Mouse (Mus musculus) testis, adult 2 months (tissue): ENCODE measurements around the gene Ltf. TPM values are rescaled to one million over a fixed set of nuclear protein-coding genes. Genes with fewer than 3 reads are reported as not detected.

Experiments
- H3K27ac ChIP-seq: fragments of 200-500 bp; 2 replicates; pipeline ENCODE4 v1.5.1; 2012; ENCODE audit warnings: low read depth, low read length; ENCODE audit not compliant: control insufficient read depth, insufficient read depth
- H3K27me3 ChIP-seq: fragments of 200-500 bp; 2 replicates; pipeline ENCODE4 v1.6.1; 2012; ENCODE audit warnings: mild to moderate bottlenecking, low read length, moderate library complexity; ENCODE audit not compliant: control insufficient read depth, insufficient read depth
- H3K36me3 ChIP-seq: fragments of 200-500 bp; 2 replicates; pipeline ENCODE4 v1.6.1; 2012; ENCODE audit warnings: mild to moderate bottlenecking, low read length; ENCODE audit not compliant: control insufficient read depth, insufficient read depth
- H3K4me1 ChIP-seq: fragments of 200-500 bp; 2 replicates; pipeline ENCODE4 v1.6.1; 2012; ENCODE audit warnings: low read length; ENCODE audit not compliant: control insufficient read depth, insufficient read depth
- H3K4me3 ChIP-seq: fragments of 200-500 bp; 2 replicates; pipeline ENCODE4 v1.5.1; 2012; ENCODE audit warnings: low read depth, mild to moderate bottlenecking, low read length, moderate library complexity, mixed read lengths; ENCODE audit not compliant: control insufficient read depth
- CTCF ChIP-seq: fragments of 200-500 bp; IDR thresholded peaks from 2 replicates; pipeline ENCODE4 v1.5.1; 2012; ENCODE audit warnings: low read depth, mild to moderate bottlenecking, inconsistent platforms, low read length, moderate library complexity; ENCODE audit not compliant: control insufficient read depth, insufficient read depth, insufficient replicate concordance
- POLR2A ChIP-seq: fragments of 200-500 bp; IDR thresholded peaks from 2 replicates; pipeline ENCODE4 v1.6.1; 2012; ENCODE audit warnings: low read depth, mild to moderate bottlenecking, inconsistent platforms, low read length, moderate library complexity; ENCODE audit not compliant: control insufficient read depth
- polyA plus RNA-seq: library from polyadenylated mRNA; depleted of rRNA; stranded (reverse); fragments of >200 nt; gene quantifications from 2 replicates; pipeline ENCODE4 v1.2.3, GENCODE M21; 2012

Gene Ltf
- polyA plus RNA-seq, 1 experiment = not detected

DNA sequence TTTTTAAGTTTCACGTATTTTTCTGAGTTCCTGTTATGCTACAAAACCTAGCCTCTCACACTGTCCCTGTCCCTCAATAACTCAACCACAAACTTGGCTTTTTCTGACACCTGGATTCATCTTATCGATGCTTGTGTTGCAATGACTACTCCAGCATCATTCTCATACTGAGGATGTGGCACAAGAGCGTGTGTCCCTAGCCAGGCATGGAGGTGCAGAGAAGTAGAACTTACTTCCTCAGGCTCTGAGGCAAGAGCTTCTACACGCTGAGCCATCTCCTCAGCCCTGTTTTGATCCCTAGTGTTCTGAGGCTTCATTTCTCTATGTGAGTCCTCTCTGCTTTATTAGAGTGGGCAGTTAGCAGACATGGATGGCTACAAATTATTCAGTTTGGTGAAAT, 14.6 kb downstream of the Ltf start:
- Histone ChIP-seq H3K4me1 (no peaks in the 10 kb centered on the region), H3K27me3 (no peaks in the 10 kb centered on the region), H3K27ac (no peak overlapping the region), H3K4me3 (no peak overlapping the region), H3K36me3 (no peaks in the 10 kb centered on the region)
- TF ChIP-seq CTCF (no peak), POLR2A (no peak)

GRCm38 (mm10) chr9:111039966-111040365, 20.9 kb downstream of the Ltf start:
- Histone ChIP-seq H3K36me3 (no peaks in the 10 kb centered on the region), H3K27ac (no peak overlapping the region), H3K27me3 (no peaks in the 10 kb centered on the region), H3K4me3 (no peak overlapping the region), H3K4me1 (no peaks in the 10 kb centered on the region)
- TF ChIP-seq POLR2A (no peak), CTCF (no peak)

DNA sequence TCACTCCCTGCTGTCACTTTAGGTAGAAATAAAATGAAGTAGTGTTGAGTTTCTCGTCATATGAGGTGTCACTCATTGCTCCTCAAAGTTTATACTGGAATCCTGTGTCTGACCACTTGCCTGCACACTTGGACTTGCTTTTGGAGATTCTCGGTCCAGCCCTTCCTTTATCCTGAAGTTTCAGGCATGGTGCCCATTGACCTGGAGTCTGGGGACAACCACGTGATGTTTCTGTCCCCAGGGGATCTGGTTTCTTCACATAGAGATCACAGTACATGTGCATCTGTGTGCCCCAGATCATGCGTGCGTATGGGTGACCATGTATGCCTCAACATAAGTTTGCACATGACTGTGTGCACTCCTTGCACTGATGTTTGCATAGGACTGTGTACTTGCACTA, 23.2 kb downstream of the Ltf start:
- TF ChIP-seq CTCF = no peak
- TF ChIP-seq POLR2A = no peak
- no peaks in the 10 kb centered on the region for H3K36me3 ChIP-seq
- no peaks in the 10 kb centered on the region for H3K27me3 ChIP-seq
- no peak overlapping the region for H3K4me3 ChIP-seq
- H3K4me1 ChIP-seq = no peaks in the 10 kb centered on the region
- no peak overlapping the region for H3K27ac ChIP-seq

DNA sequence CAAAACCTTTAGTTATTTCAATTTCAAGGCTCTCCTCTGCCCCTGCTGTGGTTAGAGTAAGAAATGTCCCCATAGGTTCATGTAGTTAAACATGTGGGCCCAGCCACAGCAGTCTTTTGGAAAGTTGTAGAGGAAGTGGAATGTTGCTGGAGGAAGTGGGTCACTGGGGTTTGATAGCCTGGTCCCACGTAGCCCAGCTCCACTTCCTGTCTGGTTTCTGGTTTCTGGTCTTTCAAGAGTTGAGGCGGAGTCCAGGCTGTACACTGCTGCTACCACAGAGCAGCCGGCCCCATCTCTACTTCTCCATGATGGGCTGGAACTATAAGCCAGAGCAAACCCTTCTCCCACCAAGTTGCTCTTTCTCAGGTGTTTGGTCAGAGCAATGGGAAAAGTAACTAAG, 27.2 kb downstream of the Ltf start:
- Histone ChIP-seq H3K4me1 (no peaks in the 10 kb centered on the region), H3K27ac (no peak overlapping the region), H3K36me3 (no peaks in the 10 kb centered on the region), H3K4me3 (no peak overlapping the region), H3K27me3 (no peaks in the 10 kb centered on the region)
- TF ChIP-seq POLR2A = no peak
- no peak for TF ChIP-seq CTCF

DNA sequence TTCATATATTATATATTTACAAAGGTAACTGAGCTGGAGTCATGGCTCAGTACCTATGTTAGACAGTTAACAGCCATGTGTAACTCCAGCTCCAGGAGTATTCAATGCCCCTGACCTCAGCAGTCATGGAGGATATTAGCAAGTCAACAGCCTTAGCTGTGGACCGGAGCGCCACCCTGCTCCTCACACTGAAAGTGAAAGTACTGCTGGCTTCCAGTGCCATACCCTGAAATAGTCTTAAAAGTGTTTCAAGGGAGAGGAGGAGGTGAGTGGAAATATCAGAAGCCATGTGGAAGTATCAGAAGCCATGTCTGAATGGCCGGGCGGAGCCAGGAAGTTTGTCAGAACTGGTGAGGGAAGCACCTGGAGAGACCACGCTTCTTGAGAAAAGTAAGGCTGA, 28.2 kb downstream of the Ltf start:
- H3K4me3 ChIP-seq = no peak overlapping the region
- no peaks in the 10 kb centered on the region for H3K27me3 ChIP-seq
- no peaks in the 10 kb centered on the region for H3K36me3 ChIP-seq
- TF ChIP-seq POLR2A = no peak
- TF ChIP-seq CTCF = no peak
- H3K27ac ChIP-seq = no peak overlapping the region
- H3K4me1 ChIP-seq = no peaks in the 10 kb centered on the region

GRCm38 (mm10) chr9:111048452-111048851, 29.4 kb downstream of the Ltf start:
- no peaks in the 10 kb centered on the region for H3K27me3 ChIP-seq
- no peaks in the 10 kb centered on the region for H3K4me1 ChIP-seq
- no peak for TF ChIP-seq CTCF
- TF ChIP-seq POLR2A = no peak
- H3K27ac ChIP-seq = no peak overlapping the region
- no peak overlapping the region for H3K4me3 ChIP-seq
- no peaks in the 10 kb centered on the region for H3K36me3 ChIP-seq

- H3K36me3 ChIP-seq = no peaks in the 10 kb centered on the region
- H3K27me3 ChIP-seq = no peaks in the 10 kb centered on the region; the same call in 1 of the 2 replicates
- peaks cover 21% of the 10 kb centered on the region for H3K4me1 ChIP-seq
- no peak overlapping the region for H3K4me3 ChIP-seq
- TF ChIP-seq CTCF (no peak), POLR2A (no peak)
- H3K27ac ChIP-seq = no peak overlapping the region
These were observed 35.9 kb downstream of the Ltf start for GRCm38 (mm10) chr9:111054923-111055322.
